Mouse (Mus musculus): ENCODE measurements around the gene Tmem106a. TPM values are rescaled to one million over a fixed set of nuclear protein-coding genes. Genes with fewer than 3 reads are reported as not detected.
"Not testable (repeated sequence)": the region's sequence is repeated elsewhere in the genome, so short reads cannot be mapped to it uniquely, and the experiment has no call there.

Tmem106a gene
- polyA plus RNA-seq, 1 experiment from 2014 or later, result 3.2 TPM

DNA sequence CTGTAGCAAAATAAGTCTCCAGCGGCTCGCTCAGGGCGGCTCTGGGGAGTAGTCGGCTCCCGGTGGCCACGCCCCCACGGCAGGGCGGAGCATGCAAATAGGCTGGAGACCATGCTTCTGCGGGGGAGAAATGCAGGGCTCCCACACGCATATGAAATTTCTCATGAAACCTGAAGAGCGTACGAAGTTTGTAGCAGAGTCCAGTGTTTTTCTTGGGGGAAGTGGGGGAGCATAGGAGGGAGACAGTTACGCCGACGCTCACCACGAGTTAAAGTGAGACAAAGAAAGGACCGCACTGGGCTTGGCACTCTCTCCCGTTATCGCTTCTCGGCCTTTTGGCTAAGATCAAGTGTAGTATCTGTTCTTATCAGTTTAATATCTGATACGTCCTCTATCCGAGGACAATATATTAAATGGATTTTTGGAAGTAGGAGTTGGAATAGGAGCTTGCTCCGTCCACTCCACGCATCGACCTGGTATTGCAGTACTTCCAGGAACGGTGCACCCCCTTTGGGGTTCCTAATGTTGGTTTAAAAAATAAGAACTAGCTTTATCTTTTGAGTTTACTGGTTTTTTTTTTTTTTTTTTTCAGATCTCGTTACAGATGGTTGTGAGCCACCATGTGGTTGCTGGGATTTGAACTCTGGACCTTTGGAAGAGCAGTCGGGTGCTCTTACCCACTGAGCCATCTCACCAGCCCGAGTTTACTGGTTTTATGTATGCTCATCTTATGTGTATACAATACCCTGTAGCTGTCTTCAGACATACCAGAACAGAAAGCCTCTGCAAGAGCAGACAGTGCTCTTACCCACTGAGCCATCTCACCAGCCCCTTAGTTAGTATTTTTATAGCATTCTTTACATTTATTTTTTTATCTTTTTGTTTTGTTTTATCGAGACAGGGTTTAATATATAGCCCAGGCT lies 22.8 kb downstream of the Tmem106a start:
- 1% methylated on average over 30 of the region's 30 CpGs for WGBS
- not testable (repeated sequence) for H3K27me3 ChIP-seq; H3K36me3 ChIP-seq; H3K9me3 ChIP-seq; H3K9ac ChIP-seq; H3K27ac ChIP-seq; ATAC-seq (ENCODE audit: low FRiP score, low read depth); H3K4me1 ChIP-seq
- H3K4me3 ChIP-seq, result peak overlapping the region; percentile 25
- H3K4me2 ChIP-seq (replicated peaks), result peak overlapping the region; percentile 56

DNA sequence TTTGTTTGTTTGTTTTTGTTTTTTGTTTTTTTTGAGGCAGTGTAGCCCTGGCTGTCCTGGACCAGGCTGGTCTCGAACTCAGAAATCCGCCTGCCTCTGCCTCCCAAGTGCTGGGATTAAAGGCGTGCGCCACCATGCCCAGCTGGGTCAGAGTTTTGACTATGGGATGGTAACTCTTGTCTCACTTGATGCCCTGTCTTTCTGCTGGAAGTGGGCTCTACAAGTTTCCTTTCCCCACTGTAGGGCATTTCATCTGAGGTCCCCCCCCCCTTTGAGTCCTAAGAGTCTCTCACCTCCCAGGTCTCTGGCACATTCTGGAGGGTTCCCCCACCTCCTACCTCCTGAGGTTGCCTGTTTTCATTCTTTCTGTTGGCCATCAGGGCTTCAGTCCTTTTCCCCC lies 25.1 kb downstream of the Tmem106a start:
- H3K4me3 ChIP-seq; H3K27ac ChIP-seq; H3K27me3 ChIP-seq; H3K9me3 ChIP-seq; ATAC-seq (ENCODE audit: low FRiP score, low read depth); H3K4me2 ChIP-seq (replicated peaks); H3K4me1 ChIP-seq; H3K9ac ChIP-seq; H3K36me3 ChIP-seq: not testable (repeated sequence)
- 91% methylated on average over 4 of the region's 4 CpGs for WGBS

DNA sequence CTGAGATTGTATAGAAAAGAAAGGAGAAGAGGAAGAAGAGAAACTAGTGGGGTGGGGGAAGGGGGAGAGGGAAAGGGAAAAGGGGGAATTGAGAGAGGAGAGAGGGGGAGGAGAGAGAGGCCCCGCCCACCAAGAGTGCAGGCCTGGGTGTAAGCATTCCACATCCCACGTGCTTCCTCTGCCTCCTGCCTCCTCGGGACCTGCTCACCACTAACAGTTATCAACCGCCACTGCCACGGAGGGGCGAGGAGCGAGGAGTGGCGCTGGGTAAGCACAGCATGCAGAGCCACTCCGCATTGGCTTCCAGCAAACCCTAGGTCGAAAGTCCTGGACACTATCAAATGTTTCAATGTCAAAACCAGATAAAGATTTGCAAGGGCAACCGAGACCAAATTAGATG lies 28.4 kb downstream of the Tmem106a start:
- Histone ChIP-seq H3K36me3 (no peaks in the 10 kb centered on the region), H3K27ac (no peak overlapping the region), H3K9me3 (no peaks in the 10 kb centered on the region), H3K4me2 (replicated peaks) (no peak overlapping the region), H3K4me1 (0 out of 2 replicates have a peak, but pooled peaks cover 5% of the 10 kb centered on the region), H3K27me3 (no peaks in the 10 kb centered on the region), H3K4me3 (no peak overlapping the region), H3K9ac (no peak overlapping the region)
- 31% methylated on average over 11 of the region's 11 CpGs for WGBS
- no peak for ATAC-seq (ENCODE audit: low FRiP score, low read depth)

DNA sequence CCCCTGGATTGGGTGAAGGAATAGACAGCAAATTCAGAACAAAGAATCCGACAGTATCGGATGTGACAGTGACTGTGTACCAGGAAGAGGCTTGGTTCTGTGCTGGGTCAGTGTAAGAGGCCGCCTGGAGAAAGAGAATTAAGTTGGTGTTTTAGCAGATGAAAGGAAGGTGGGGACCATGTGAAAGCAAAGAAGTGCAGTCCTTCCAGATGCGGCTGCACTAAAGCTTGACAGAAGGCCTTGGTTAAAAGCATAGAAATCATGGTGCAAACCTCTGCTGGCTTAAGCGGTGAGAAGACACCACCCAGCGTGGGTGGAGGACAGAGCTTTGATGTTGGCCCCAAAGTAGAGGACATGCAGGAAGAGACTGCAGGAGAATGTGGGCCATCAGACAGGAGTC lies 31.6 kb downstream of the Tmem106a start:
- Histone ChIP-seq H3K27me3 (no peaks in the 10 kb centered on the region), H3K9me3 (no peaks in the 10 kb centered on the region), H3K27ac (no peak overlapping the region), H3K4me2 (replicated peaks) (no peak overlapping the region), H3K4me1 (peaks cover 22% of the 10 kb centered on the region), H3K4me3 (no peak overlapping the region), H3K36me3 (no peaks in the 10 kb centered on the region), H3K9ac (no peak overlapping the region)
- ATAC-seq (ENCODE audit: low FRiP score, low read depth), result no peak
- WGBS, result 77% methylated on average over 6 of the region's 6 CpGs

DNA sequence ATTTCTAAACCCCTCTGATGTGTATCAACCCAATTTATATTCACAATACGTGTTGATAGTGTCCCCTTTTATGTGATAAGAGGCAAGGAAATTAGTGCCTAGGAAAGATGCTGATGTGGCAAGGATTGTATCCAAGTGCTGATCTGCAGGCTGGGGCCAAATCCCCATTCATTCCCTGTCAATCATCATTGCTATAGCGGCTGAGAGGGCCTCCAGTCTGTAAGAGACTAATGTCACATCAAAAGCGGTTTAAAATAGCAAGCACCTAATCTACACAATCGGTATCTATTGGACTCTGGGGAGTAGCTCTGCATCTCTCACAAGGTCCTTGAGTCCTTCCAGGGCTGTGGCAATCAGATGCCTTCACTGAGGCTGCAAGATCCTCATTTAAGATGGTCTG lies 32.1 kb downstream of the Tmem106a start:
- Histone ChIP-seq H3K36me3 (no peaks in the 10 kb centered on the region), H3K9ac (no peak overlapping the region), H3K27me3 (no peaks in the 10 kb centered on the region), H3K4me3 (no peak overlapping the region), H3K4me2 (replicated peaks) (no peak overlapping the region), H3K9me3 (no peaks in the 10 kb centered on the region), H3K4me1 (peaks cover 22% of the 10 kb centered on the region), H3K27ac (no peak overlapping the region)
- ATAC-seq (ENCODE audit: low FRiP score, low read depth), result no peak
- WGBS, result 75% methylated on average over 4 of the region's 4 CpGs

DNA sequence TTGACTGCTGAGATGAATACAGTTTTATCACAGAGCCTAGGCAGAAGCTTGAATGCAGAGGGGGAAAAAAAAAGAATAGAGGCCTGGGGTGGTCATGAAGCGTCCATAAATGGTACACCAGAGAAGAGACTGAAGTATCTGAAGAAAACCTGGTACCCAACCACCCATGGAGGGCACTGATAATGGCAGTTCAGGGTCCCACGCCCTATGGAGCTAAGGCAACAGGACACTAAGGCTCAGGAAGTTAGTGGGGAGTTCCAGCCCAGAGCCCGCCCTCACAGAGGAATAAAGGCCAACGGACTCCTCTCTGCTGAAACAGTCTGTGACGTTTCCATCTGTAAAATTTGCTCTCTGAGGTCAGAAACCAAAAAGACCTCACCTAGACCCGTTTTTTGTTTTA lies 33.3 kb downstream of the Tmem106a start:
- Histone ChIP-seq H3K27ac (no peak overlapping the region), H3K4me2 (replicated peaks) (no peak overlapping the region), H3K36me3 (no peaks in the 10 kb centered on the region), H3K27me3 (no peaks in the 10 kb centered on the region), H3K4me3 (no peak overlapping the region), H3K9ac (no peak overlapping the region), H3K4me1 (peaks cover 21% of the 10 kb centered on the region), H3K9me3 (no peaks in the 10 kb centered on the region)
- WGBS, result 80% methylated on average over 6 of the region's 6 CpGs
- ATAC-seq (ENCODE audit: low FRiP score, low read depth), result no peak

DNA sequence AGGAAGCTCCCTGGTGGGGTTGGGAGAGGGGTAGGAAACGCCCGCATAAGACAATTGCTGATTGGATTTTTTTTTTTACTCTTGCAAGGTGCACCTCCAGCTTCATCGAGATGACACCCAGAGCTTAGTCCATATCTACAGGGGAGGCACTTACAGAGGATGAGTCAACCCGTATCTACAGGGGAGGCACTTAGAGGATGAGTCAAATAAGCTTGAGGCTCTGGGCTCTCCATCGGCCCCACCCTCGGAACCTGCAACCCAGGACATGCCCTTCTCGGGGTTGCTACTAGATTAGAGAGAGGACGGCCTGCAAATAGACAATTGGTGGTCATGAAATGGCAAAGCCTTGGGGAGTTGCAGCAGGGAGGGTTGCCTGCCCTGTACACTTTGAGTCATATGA lies 34.1 kb downstream of the Tmem106a start:
- Histone ChIP-seq H3K36me3 (no peaks in the 10 kb centered on the region), H3K27me3 (no peaks in the 10 kb centered on the region), H3K4me2 (replicated peaks) (no peak overlapping the region), H3K27ac (no peak overlapping the region), H3K4me1 (peaks cover 17% of the 10 kb centered on the region), H3K9me3 (no peaks in the 10 kb centered on the region), H3K4me3 (no peak overlapping the region), H3K9ac (no peak overlapping the region)
- WGBS, result 90% methylated on average over 8 of the region's 8 CpGs
- ATAC-seq (ENCODE audit: low FRiP score, low read depth), result no peak

DNA sequence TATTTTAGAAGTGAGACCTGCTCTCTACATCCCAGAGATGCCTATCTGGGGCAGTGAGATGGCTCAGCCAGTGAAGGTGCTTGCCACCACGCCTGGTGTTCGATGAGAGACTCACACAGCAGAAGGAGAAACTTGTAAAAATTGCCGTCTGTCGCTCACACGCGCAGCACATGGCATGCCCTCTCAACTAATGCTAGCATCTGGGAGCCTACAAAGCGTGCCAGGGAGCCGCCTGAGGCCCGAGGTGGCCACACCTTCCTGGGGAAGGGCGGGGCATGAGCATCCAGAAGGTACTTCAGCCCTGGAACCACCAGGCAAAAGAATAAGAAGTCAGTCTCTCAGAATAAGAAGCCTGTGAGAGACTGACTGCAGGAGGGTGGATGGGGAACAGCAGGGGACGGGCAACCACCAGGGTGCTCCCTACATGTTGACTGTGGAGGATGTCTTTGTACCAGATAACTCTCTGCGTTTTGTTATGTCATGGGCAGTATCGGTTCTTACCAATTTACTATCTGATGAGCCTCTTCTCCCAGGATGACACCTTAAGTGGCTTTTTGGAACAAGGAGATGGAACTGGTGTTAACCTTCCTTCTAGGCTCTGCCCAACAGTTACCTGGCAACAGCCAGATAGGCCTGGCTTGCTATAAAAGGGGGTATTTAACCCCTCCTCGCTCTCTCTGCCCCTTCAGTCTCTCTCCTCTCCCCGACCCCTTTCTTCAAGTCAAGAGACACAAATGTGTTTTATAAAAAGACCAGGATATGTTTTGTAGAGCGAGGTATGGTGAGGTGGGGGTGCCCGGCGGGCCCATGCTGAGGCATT lies 35.1 kb downstream of the Tmem106a start:
- Histone ChIP-seq H3K27ac (no peak overlapping the region), H3K9ac (peak overlapping the region; percentile 40), H3K36me3 (no peaks in the 10 kb centered on the region), H3K4me3 (no peak overlapping the region), H3K27me3 (no peaks in the 10 kb centered on the region), H3K4me2 (replicated peaks) (peak overlapping the region; percentile 50), H3K4me1 (peaks cover 17% of the 10 kb centered on the region), H3K9me3 (no peaks in the 10 kb centered on the region)
- ATAC-seq (ENCODE audit: low FRiP score, low read depth), result no peak
- WGBS, result 21% methylated on average over 18 of the region's 18 CpGs

DNA sequence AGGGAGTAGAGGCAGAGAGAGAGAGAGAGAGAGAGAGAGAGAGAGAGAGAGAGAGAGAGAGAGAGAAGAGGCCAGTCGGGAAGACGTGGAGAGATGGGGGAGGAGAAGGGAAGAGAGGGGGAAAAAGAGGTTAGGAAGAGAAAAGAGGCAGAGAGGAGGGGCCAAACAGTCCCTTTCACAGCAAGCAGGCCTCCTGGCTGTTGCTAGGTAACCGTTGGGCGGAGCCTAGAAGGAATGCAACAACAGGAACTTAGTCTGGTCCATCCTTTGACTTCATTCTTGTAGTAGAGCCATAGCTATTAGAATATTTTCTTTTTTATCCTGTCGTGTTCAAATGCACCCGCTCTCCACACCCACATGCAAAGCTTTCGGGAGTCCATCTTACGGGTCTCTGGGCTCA lies 35.8 kb downstream of the Tmem106a start:
- Histone ChIP-seq H3K9ac (no peak overlapping the region), H3K36me3 (no peaks in the 10 kb centered on the region), H3K27ac (no peak overlapping the region), H3K4me2 (replicated peaks) (peak overlapping the region; percentile 50), H3K4me3 (peak overlapping the region; percentile 12; the same call in 1 of the 2 replicates), H3K4me1 (peaks cover 17% of the 10 kb centered on the region), H3K27me3 (no peaks in the 10 kb centered on the region), H3K9me3 (no peaks in the 10 kb centered on the region)
- peak; percentile 67; the same call in 1 of the 2 replicates for ATAC-seq (ENCODE audit: low FRiP score, low read depth)
- 16% methylated on average over 7 of the region's 8 CpGs for WGBS

DNA sequence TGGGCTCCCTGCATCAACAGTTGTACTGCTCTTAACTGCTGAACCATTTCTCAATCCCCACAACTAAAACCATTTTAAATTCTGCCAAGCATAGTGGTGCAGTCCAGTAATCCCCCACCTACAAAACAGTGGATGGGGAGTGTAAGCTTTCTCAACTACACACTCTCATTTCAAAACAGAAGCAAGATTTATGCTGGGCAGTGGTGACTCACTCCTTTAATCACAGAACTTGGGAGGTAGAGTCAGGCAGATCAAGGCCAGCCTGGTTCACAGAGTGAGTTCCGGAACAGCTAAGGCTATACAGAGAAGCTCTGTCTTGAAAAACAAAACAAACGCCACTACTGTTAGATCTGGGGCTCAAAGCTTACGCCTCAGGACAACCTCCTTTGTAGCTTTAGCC lies 36.6 kb downstream of the Tmem106a start:
- no peak for ATAC-seq (ENCODE audit: low FRiP score, low read depth)
- Histone ChIP-seq H3K27me3 (no peaks in the 10 kb centered on the region), H3K9me3 (no peaks in the 10 kb centered on the region), H3K9ac (no peak overlapping the region), H3K4me1 (peaks cover 17% of the 10 kb centered on the region), H3K36me3 (no peaks in the 10 kb centered on the region), H3K4me3 (no peak overlapping the region), H3K27ac (no peak overlapping the region), H3K4me2 (replicated peaks) (no peak overlapping the region)
- WGBS, result 86% methylated on average over 3 of the region's 3 CpGs

DNA sequence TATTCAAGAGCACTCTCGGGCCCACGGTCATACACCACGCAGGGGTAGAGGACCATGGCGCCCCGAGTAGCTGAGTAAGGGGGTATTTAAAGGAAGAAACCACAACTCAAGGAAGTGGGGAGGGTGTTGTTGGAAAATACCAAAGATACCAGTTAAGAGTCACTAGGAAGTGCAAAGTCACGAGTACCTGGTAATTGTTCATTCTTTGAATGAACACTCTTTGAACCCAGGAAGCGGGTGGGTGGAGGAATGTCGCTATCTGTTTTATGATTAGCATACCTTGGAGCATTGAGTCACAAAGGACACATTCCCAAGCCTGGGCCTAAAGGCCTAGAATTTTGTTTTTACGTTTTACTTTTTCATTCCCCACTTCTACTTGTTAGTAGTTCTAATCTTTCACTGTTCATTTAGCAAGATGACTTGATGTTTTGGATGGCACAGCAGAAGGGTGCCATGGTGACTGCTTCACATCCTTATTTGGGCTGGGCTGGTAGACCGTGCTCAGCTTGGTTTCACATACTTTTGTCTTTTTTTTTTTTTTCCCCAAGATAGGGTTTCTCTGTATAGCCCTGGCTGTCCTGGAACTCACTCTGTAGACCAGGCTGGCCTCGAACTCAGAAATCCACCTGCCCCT lies 38.1 kb downstream of the Tmem106a start:
- peaks cover 17% of the 10 kb centered on the region for H3K4me1 ChIP-seq
- WGBS, result 85% methylated on average over 11 of the region's 11 CpGs
- H3K9ac ChIP-seq; H3K9me3 ChIP-seq; ATAC-seq (ENCODE audit: low FRiP score, low read depth); H3K4me2 ChIP-seq (replicated peaks); H3K4me3 ChIP-seq; H3K27ac ChIP-seq; H3K36me3 ChIP-seq; H3K27me3 ChIP-seq: not testable (repeated sequence)

DNA sequence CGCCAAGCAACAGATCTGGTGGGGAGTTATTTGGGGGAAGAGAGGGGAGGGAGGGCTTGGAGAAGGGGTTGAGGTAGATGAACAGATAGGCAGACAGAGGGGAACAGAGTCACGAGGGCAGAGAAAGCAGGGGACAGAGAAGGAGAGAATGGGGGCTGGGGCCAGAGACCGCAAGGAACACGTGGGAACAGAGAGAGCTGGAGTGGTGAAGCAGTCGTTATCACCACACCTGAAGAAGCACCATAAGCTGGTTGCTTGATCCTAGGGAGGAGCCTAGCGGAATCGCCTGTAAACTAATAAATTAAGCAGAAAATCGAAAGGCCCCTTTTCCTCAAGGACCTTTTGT lies 44.6 kb downstream of the Tmem106a start:
- peak overlapping the region; percentile 50 for H3K9ac ChIP-seq
- 0 out of 2 replicates have a peak, but pooled peaks cover 7% of the 10 kb centered on the region for H3K4me1 ChIP-seq
- no peaks in the 10 kb centered on the region for H3K27me3 ChIP-seq
- WGBS, result 4% methylated on average over 8 of the region's 8 CpGs
- peak; percentile 6; the same call in 1 of the 2 replicates for ATAC-seq (ENCODE audit: low FRiP score, low read depth)
- H3K27ac ChIP-seq, result peak overlapping the region; percentile 99
- H3K4me3 ChIP-seq, result peak overlapping the region; percentile 55
- H3K4me2 ChIP-seq (replicated peaks), result peak overlapping the region; percentile 80
- no peaks in the 10 kb centered on the region; the same call in none of the 2 replicates for H3K36me3 ChIP-seq
- no peaks in the 10 kb centered on the region for H3K9me3 ChIP-seq

Data from limb, embryonic 13.5 days (tissue).